Mouse (Mus musculus): ENCODE results near the gene Mfap2.

DNA sequence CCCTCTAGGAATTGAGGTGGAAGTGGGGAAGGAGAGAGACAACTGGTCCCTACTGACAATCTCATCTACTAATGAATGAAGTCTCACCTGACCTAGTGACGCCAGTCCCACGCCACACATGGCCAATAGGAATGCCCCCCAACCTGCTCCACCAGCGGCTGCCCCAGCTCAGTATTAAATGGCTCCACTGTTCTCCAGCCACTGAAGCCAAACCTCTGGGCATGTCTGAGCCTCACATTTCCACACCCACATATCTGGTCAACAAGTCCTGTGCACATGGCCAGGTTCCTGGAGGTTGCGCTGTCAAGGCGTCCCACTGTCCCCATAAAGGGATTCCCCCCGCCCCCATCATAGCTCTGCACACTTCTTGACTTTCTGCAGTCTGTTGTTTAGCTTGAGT, 25.7 kb upstream of the Mfap2 start:
- TF ChIP-seq POLR2A (IDR thresholded peaks at IDR 0.05; ENCODE audit: extremely low read depth, insufficient read depth, low read length): no peak
- TF ChIP-seq CTCF (IDR thresholded peaks at IDR 0.05; ENCODE audit: extremely low read depth, insufficient read depth, low read length): no peak
